Mouse (Mus musculus) testis, adult 2 months (tissue): Measurements from ENCODE around the gene Nkd2.

Experiments used
- CTCF ChIP-seq: fragments of 200-500 bp; IDR thresholded peaks from 2 replicates; pipeline ENCODE4 v1.5.1; 2012; ENCODE audit warnings: low read depth, mild to moderate bottlenecking, inconsistent platforms, low read length, moderate library complexity; ENCODE audit not compliant: control insufficient read depth, insufficient read depth, insufficient replicate concordance
- POLR2A ChIP-seq: fragments of 200-500 bp; IDR thresholded peaks from 2 replicates; pipeline ENCODE4 v1.6.1; 2012; ENCODE audit warnings: low read depth, mild to moderate bottlenecking, inconsistent platforms, low read length, moderate library complexity; ENCODE audit not compliant: control insufficient read depth

DNA sequence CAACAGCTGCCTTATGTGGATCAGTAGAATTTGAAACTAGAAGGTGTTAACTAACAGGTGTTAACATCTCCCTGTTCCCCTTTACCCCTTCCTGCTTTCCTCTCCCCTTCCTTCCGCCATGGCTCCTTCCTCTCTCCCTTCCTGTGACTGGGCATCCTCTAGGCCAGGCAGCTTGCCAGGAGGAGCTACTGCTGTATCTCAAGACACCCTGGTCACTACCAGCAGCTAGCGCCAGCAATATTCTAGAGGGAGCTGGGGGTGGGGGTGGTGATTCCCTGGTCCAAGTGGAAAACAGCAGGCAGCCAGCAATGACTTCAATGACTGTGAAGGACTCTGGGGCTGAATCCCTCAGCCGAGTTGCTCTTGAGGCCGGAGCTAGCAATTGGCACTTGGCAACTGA lies 38.2 kb upstream of the Nkd2 start:
- TF ChIP-seq CTCF (no peak), POLR2A (no peak)
